Mouse (Mus musculus) cortical plate, adult 2 months (tissue): ENCODE measurements around the gene Lrp2.

Experiments
- CTCF ChIP-seq: fragments of 200-500 bp; IDR thresholded peaks from 2 replicates; pipeline ENCODE4 v1.5.1; 2011; ENCODE audit warnings: mild to moderate bottlenecking, control low read depth, low read length; ENCODE audit not compliant: insufficient read depth; ENCODE audit errors: extremely low read depth
- POLR2A ChIP-seq: fragments of 200-500 bp; IDR thresholded peaks from 2 replicates; pipeline ENCODE4 v1.6.1; 2011; ENCODE audit warnings: mild to moderate bottlenecking, low read length, control low read depth; ENCODE audit not compliant: insufficient read depth; ENCODE audit errors: extremely low read depth

DNA sequence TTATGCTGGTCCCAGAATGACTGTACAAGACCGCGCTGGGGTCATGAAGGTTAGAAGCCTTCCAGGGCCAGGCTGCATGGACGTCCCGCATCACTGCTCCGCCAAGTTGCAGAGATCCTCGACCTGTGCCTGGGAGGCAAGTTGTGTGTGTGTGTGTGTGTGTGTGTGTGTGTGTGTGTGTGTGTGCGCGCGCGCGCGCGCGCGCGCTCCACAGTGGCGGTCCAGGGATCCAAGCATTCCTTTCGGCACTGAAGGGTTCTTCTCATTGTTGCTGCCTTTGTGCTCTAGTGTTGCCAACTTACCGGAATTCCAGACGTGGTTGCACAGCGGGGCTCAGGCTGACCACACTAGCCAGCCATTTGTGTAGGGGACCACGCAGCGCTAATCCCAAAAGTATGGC is 2.0 kb upstream of the Lrp2 start:
- TF ChIP-seq CTCF (no peak), POLR2A (no peak)
